8 mouse cellular contexts compared by ENCODE assay signal in genomic region chr4:141404518-141405313, GRCm38 (mm10). TPM values are rescaled to one million over a fixed set of nuclear protein-coding genes. Genes with fewer than 3 reads are reported as not detected.
A peak's percentile ranks its signal among the peaks of the same experiment; 100 is the strongest.
DNase-seq lines count a peak whose midpoint lies in the region; ATAC-seq and TF ChIP-seq lines count a peak whose summit lies in the region.

No protein-coding gene starts in this region.

- H3K9me3 ChIP-seq in embryonic facial prominence, embryonic 15.5 days (replicated peaks): no peaks in the 10 kb centered on the region
- no peaks in the 10 kb centered on the region for H3K9me3 ChIP-seq in heart, embryonic 11.5 days (replicated peaks; ENCODE audit: control insufficient read depth, low read length)
- H3K9me3 ChIP-seq in kidney, embryonic 15.5 days (replicated peaks): no peaks in the 10 kb centered on the region
- H3K9me3 ChIP-seq in limb, embryonic 15.5 days: no peaks in the 10 kb centered on the region

- H3K27me3 ChIP-seq in embryonic facial prominence, embryonic 15.5 days: no peaks in the 10 kb centered on the region; the same call in 1 of the 2 replicates
- 0 out of 2 replicates have a peak, but pooled peaks cover 3% of the 10 kb centered on the region for H3K27me3 ChIP-seq in heart, embryonic 11.5 days (ENCODE audit: control insufficient read depth, insufficient read depth, low read length)
- H3K27me3 ChIP-seq in kidney, embryonic 15.5 days: no peaks in the 10 kb centered on the region
- H3K27me3 ChIP-seq in limb, embryonic 15.5 days: no peaks in the 10 kb centered on the region
- H3K27me3 ChIP-seq in myocyte (ENCODE audit: control insufficient read depth, insufficient read depth, insufficient read length): no peaks in the 10 kb centered on the region

- no peaks in the 10 kb centered on the region for H3K79me2 ChIP-seq in myocyte (ENCODE audit: control insufficient read depth, insufficient read depth)

- no peaks in the 10 kb centered on the region for H3K36me3 ChIP-seq in embryonic facial prominence, embryonic 15.5 days
- no peaks in the 10 kb centered on the region for H3K36me3 ChIP-seq in heart, embryonic 11.5 days (ENCODE audit: control insufficient read depth, insufficient read depth, low read length)
- H3K36me3 ChIP-seq in kidney, embryonic 15.5 days: no peaks in the 10 kb centered on the region
- H3K36me3 ChIP-seq in limb, embryonic 15.5 days: no peaks in the 10 kb centered on the region
- no peaks in the 10 kb centered on the region for H3K36me3 ChIP-seq in myocyte (ENCODE audit: control insufficient read depth, insufficient read depth)

- peak overlapping the region; percentile 46 for H3K4me2 ChIP-seq in embryonic facial prominence, embryonic 15.5 days (replicated peaks)
- H3K4me2 ChIP-seq in heart, embryonic 11.5 days: peak overlapping the region; percentile 55
- H3K4me2 ChIP-seq in kidney, embryonic 15.5 days: peak overlapping the region; percentile 46
- H3K4me2 ChIP-seq in limb, embryonic 15.5 days: peak overlapping the region; percentile 35
- peak overlapping the region; percentile 63 for H3K4me2 ChIP-seq in myocyte (ENCODE audit: low read depth)

- no peak for TF ChIP-seq POLR2A in myocyte (IDR thresholded peaks at IDR 0.05; ENCODE audit: insufficient read length, low read depth)

- no peak overlapping the region for H3K27ac ChIP-seq in embryonic facial prominence, embryonic 15.5 days (replicated peaks)
- no peak overlapping the region for H3K27ac ChIP-seq in heart, embryonic 11.5 days (ENCODE audit: low read depth, low read length)
- no peak overlapping the region for H3K27ac ChIP-seq in kidney, embryonic 15.5 days
- no peak overlapping the region for H3K27ac ChIP-seq in limb, embryonic 15.5 days

- 9% methylated on average over 15 of the region's 15 CpGs for WGBS in embryonic facial prominence, embryonic 15.5 days
- 7% methylated on average over 15 of the region's 15 CpGs for WGBS in heart, embryonic 11.5 days (ENCODE audit: insufficient replicate concordance)
- 14% methylated on average over 15 of the region's 15 CpGs for WGBS in kidney, embryonic 15.5 days
- 13% methylated on average over 15 of the region's 15 CpGs for WGBS in limb, embryonic 15.5 days

- no peak overlapping the region for H3ac ChIP-seq in myocyte (ENCODE audit: control insufficient read depth, insufficient read length)

- H3K9ac ChIP-seq in embryonic facial prominence, embryonic 15.5 days: peak overlapping the region; percentile 10; the same call in 1 of the 2 replicates
- no peak overlapping the region for H3K9ac ChIP-seq in heart, embryonic 11.5 days (ENCODE audit: low read depth, low read length)
- H3K9ac ChIP-seq in kidney, embryonic 15.5 days: 0 out of 2 replicates have a peak overlapping the region, but pooled peaks have one; percentile 24
- no peak overlapping the region for H3K9ac ChIP-seq in limb, embryonic 15.5 days

- H3K4me1 ChIP-seq in embryonic facial prominence, embryonic 15.5 days: peaks cover 7% of the 10 kb centered on the region; the same call in 1 of the 2 replicates
- H3K4me1 ChIP-seq in heart, embryonic 11.5 days (ENCODE audit: control insufficient read depth, insufficient read depth, low read length): peaks cover 12% of the 10 kb centered on the region
- peaks cover 16% of the 10 kb centered on the region for H3K4me1 ChIP-seq in kidney, embryonic 15.5 days
- H3K4me1 ChIP-seq in limb, embryonic 15.5 days: peaks cover 13% of the 10 kb centered on the region; the same call in 1 of the 2 replicates

- peak overlapping the region; percentile 23 for H3K4me3 ChIP-seq in embryonic facial prominence, embryonic 15.5 days (replicated peaks)
- H3K4me3 ChIP-seq in heart, embryonic 11.5 days (ENCODE audit: low read depth, low read length): no peak overlapping the region
- no peak overlapping the region for H3K4me3 ChIP-seq in kidney, embryonic 15.5 days (replicated peaks)
- H3K4me3 ChIP-seq in limb, embryonic 15.5 days: 0 out of 2 replicates have a peak overlapping the region, but pooled peaks have one; percentile 7
- H3K4me3 ChIP-seq in myocyte: no peak overlapping the region

- peak; percentile 69 for ATAC-seq in embryonic facial prominence, embryonic 15.5 days (ENCODE audit: insufficient number of reproducible peaks, low FRiP score, low TSS enrichment, low read depth)
- ATAC-seq in heart, embryonic 11.5 days (replicated peaks; ENCODE audit: insufficient number of reproducible peaks, low FRiP score, low TSS enrichment): peak; percentile 75
- peak; percentile 52 for ATAC-seq in kidney, embryonic 15.5 days (replicated peaks; ENCODE audit: low FRiP score)
- ATAC-seq in limb, embryonic 15.5 days (ENCODE audit: insufficient number of reproducible peaks, low FRiP score, low TSS enrichment, low read depth): peak; percentile 71

- DNase-seq in 3T3-L1 (ENCODE audit: low read depth, low spot score): peak; percentile 85
- peak; percentile 79 for DNase-seq in adrenal gland, postnatal 4 days (ENCODE audit: low spot score in 2 of 2)
- DNase-seq in spleen, postnatal 4 days (ENCODE audit: low spot score in 2 of 2): peak; percentile 78 to 94

TF ChIP-seq in myocyte, 11 proteins besides CTCF, POLR2A, EP300 and RAD21:
- peak in 1 of 3 experiments; percentile 80 for TF ChIP-seq MYOG (IDR thresholded peaks at IDR 0.05; ENCODE audit: control insufficient read depth in 1 of 3, insufficient read depth in 1 of 3, insufficient read length in 2 of 3, low read depth in 2 of 3)
- TF ChIP-seq TCF3 (IDR thresholded peaks at IDR 0.05; ENCODE audit: insufficient read length, low read depth): no peak
- TF ChIP-seq MYOD1 (IDR thresholded peaks at IDR 0.05; ENCODE audit: control insufficient read depth in 1 of 3, insufficient read length in 2 of 3, low read depth in 2 of 3): peak in 2 of 3 experiments; percentile 22 to 80
- no peak for TF ChIP-seq USF1 (IDR thresholded peaks at IDR 0.05; ENCODE audit: low read depth)

RNA-seq across cellular contexts. Expression of gene Clcnka, which starts 6.2 kb away (rescaled TPM):
- 1 to 10 TPM in 1 of 2 experiments, not detected in 1; 2.3 TPM for total RNA-seq in adrenal gland, postnatal 4 days (2021)
- polyA plus RNA-seq in embryonic facial prominence, embryonic 15.5 days (2015; fragmentation: Nextera tagmentation; extraction: Ambion mirVana): 0.46 and 0.51 TPM in 2 replicates
- 0.14 and 0.42 TPM in 2 replicates for polyA plus RNA-seq in heart, embryonic 11.5 days (2014; fragmentation: Nextera tagmentation; extraction: Ambion mirVana)
- 7.6 and 8.5 TPM in 2 replicates for polyA plus RNA-seq in kidney, embryonic 15.5 days (2015; fragmentation: Nextera tagmentation; extraction: Ambion mirVana)
- polyA plus RNA-seq in limb, embryonic 15.5 days (2015; fragmentation: Nextera tagmentation; extraction: Ambion mirVana): 0.33 and 1.2 TPM in 2 replicates
- polyA plus RNA-seq in myocyte (2012; fragmentation: generic; extraction: Trizol): 0.85 TPM

RNA-seq across cellular contexts. Expression of gene Clcnkb, which starts 11.1 kb away (rescaled TPM):
- 10 to 100 TPM in 1 of 2 experiments, 1 to 10 TPM in 1; 1.0 to 24.8 TPM for total RNA-seq in adrenal gland, postnatal 4 days (2021)
- not detected in 2 replicates for polyA plus RNA-seq in embryonic facial prominence, embryonic 15.5 days (2015; fragmentation: Nextera tagmentation; extraction: Ambion mirVana)
- 0.90 and 1.0 TPM in 2 replicates for polyA plus RNA-seq in heart, embryonic 11.5 days (2014; fragmentation: Nextera tagmentation; extraction: Ambion mirVana)
- polyA plus RNA-seq in kidney, embryonic 15.5 days (2015; fragmentation: Nextera tagmentation; extraction: Ambion mirVana): 19.5 and 19.8 TPM in 2 replicates
- polyA plus RNA-seq in limb, embryonic 15.5 days (2015; fragmentation: Nextera tagmentation; extraction: Ambion mirVana): not detected in 2 replicates
- polyA plus RNA-seq in myocyte (2012; fragmentation: generic; extraction: Trizol): 0.23 TPM

RNA-seq across cellular contexts. Expression of gene Hspb7, which starts 15.9 kb away (rescaled TPM):
- 1 to 10 TPM; 2.9 to 9.6 TPM for total RNA-seq in adrenal gland, postnatal 4 days (2021)
- 2.0 and 2.4 TPM in 2 replicates for polyA plus RNA-seq in embryonic facial prominence, embryonic 15.5 days (2015; fragmentation: Nextera tagmentation; extraction: Ambion mirVana)
- 155 and 275 TPM in 2 replicates for polyA plus RNA-seq in heart, embryonic 11.5 days (2014; fragmentation: Nextera tagmentation; extraction: Ambion mirVana)
- 1.0 and 1.1 TPM in 2 replicates for polyA plus RNA-seq in kidney, embryonic 15.5 days (2015; fragmentation: Nextera tagmentation; extraction: Ambion mirVana)
- 1.7 and 5.4 TPM in 2 replicates for polyA plus RNA-seq in limb, embryonic 15.5 days (2015; fragmentation: Nextera tagmentation; extraction: Ambion mirVana)
- 31.1 TPM for polyA plus RNA-seq in myocyte (2012; fragmentation: generic; extraction: Trizol)

RNA-seq across cellular contexts. Expression of gene Srarp, which starts 31.2 kb away (rescaled TPM):
- total RNA-seq in adrenal gland, postnatal 4 days (2021): not detected
- polyA plus RNA-seq in embryonic facial prominence, embryonic 15.5 days (2015; fragmentation: Nextera tagmentation; extraction: Ambion mirVana): not detected in 2 replicates
- not detected in 2 replicates for polyA plus RNA-seq in heart, embryonic 11.5 days (2014; fragmentation: Nextera tagmentation; extraction: Ambion mirVana)
- polyA plus RNA-seq in kidney, embryonic 15.5 days (2015; fragmentation: Nextera tagmentation; extraction: Ambion mirVana): not detected in 2 replicates
- polyA plus RNA-seq in limb, embryonic 15.5 days (2015; fragmentation: Nextera tagmentation; extraction: Ambion mirVana): not detected in 2 replicates
- not detected for polyA plus RNA-seq in myocyte (2012; fragmentation: generic; extraction: Trizol)

RNA-seq across cellular contexts. Expression of gene Fam131c, which starts 36.7 kb away (rescaled TPM):
- 1 to 10 TPM; 1.9 to 3.0 TPM for total RNA-seq in adrenal gland, postnatal 4 days (2021)
- polyA plus RNA-seq in embryonic facial prominence, embryonic 15.5 days (2015; fragmentation: Nextera tagmentation; extraction: Ambion mirVana): 3.6 and 4.3 TPM in 2 replicates
- polyA plus RNA-seq in heart, embryonic 11.5 days (2014; fragmentation: Nextera tagmentation; extraction: Ambion mirVana): 1.00 and 1.0 TPM in 2 replicates
- 2.0 and 2.4 TPM in 2 replicates for polyA plus RNA-seq in kidney, embryonic 15.5 days (2015; fragmentation: Nextera tagmentation; extraction: Ambion mirVana)
- 1.6 and 1.9 TPM in 2 replicates for polyA plus RNA-seq in limb, embryonic 15.5 days (2015; fragmentation: Nextera tagmentation; extraction: Ambion mirVana)
- polyA plus RNA-seq in myocyte (2012; fragmentation: generic; extraction: Trizol): 0.77 TPM

Comparison
In these comparisons a context has a peak if more than half of its experiments do, and no peak if none do; other contexts are left out.
1. H3K4me3 ChIP-seq: peak in embryonic facial prominence, embryonic 15.5 days (single experiment) and limb, embryonic 15.5 days (single experiment); none in heart, embryonic 11.5 days (single experiment), kidney, embryonic 15.5 days (single experiment) and myocyte (single experiment).
2. H3K9ac ChIP-seq: peak in embryonic facial prominence, embryonic 15.5 days (single experiment) and kidney, embryonic 15.5 days (single experiment); none in heart, embryonic 11.5 days (single experiment) and limb, embryonic 15.5 days (single experiment).
3. RNA of gene Clcnkb, which starts 11.1 kb away (polyA plus RNA-seq): 19.5 to 19.8 TPM in kidney, embryonic 15.5 days; 0.90 to 1.0 TPM in heart, embryonic 11.5 days, not detected in limb, embryonic 15.5 days, 0.23 TPM in myocyte (single experiment) and not detected in embryonic facial prominence, embryonic 15.5 days; every median in the first group is over 10 times any median in the second.
4. Peak in every context shown above with its lines, with median percentiles within 50 percentile points of each other: DNase-seq, ATAC-seq and H3K4me2 ChIP-seq.